Mouse (Mus musculus) G1E (cell line): Measurements from ENCODE around the gene Fem1a. TPM values are rescaled to one million over a fixed set of nuclear protein-coding genes. Genes with fewer than 3 reads are reported as not detected.
A peak's percentile ranks its signal among the peaks of the same experiment; 100 is the strongest.
"Not testable (repeated sequence)": the region's sequence is repeated elsewhere in the genome, so short reads cannot be mapped to it uniquely, and the experiment has no call there.

Source experiments
- ATAC-seq: 2 replicates; pipeline ENCODE4 v1.8.0; 2016; ENCODE audit warnings: mild to moderate bottlenecking; ENCODE audit not compliant: insufficient number of reproducible peaks, poor library complexity, low FRiP score, severe bottlenecking; ENCODE audit errors: extremely low read depth
- DNase-seq: peaks from one replicate; pipeline ENCODE4 v3.0.0; 2012; ENCODE audit warnings: low spot score
- H3K27me3 ChIP-seq: 2 replicates; pipeline ENCODE4 v1.6.1; 2012; ENCODE audit warnings: mild to moderate bottlenecking, low read length, inconsistent platforms; ENCODE audit not compliant: insufficient read depth
- H3K36me3 ChIP-seq: replicated peaks from 2 replicates; pipeline ENCODE3; 2012; ENCODE audit warnings: mild to moderate bottlenecking, inconsistent platforms
- H3K4me1 ChIP-seq: 2 replicates; pipeline ENCODE4 v1.6.1; 2012; ENCODE audit warnings: low read depth, low read length, inconsistent platforms, mixed read lengths; ENCODE audit not compliant: insufficient read depth
- H3K4me3 ChIP-seq: 2 replicates; pipeline ENCODE4 v1.5.1; 2012; ENCODE audit warnings: low read depth, mild to moderate bottlenecking, inconsistent platforms, low read length, moderate library complexity, mixed read lengths
- H3K9me3 ChIP-seq: replicated peaks from 2 replicates; pipeline ENCODE4 v1.6.1; 2012; ENCODE audit warnings: inconsistent platforms
- CTCF ChIP-seq: IDR thresholded peaks from 2 replicates; pipeline ENCODE4 v1.5.1; 2012; ENCODE audit warnings: low read depth, low read length, inconsistent platforms, mixed read lengths
- GATA1 ChIP-seq: IDR thresholded peaks from 2 replicates; pipeline ENCODE4 v1.6.1; 2012; ENCODE audit warnings: borderline replicate concordance, low read length, inconsistent platforms, mixed read lengths
- GATA2 ChIP-seq: IDR thresholded peaks from 2 replicates; pipeline ENCODE4 v1.6.1; 2012; ENCODE audit warnings: low read depth, low read length, inconsistent platforms, borderline replicate concordance
- POLR2AphosphoS5 ChIP-seq: IDR thresholded peaks from 2 replicates; pipeline ENCODE4 v1.6.1; 2012; ENCODE audit warnings: low read depth, low read length, inconsistent platforms; ENCODE audit not compliant: insufficient replicate concordance
- TAL1 ChIP-seq: conservative IDR thresholded peaks from 2 replicates; pipeline ENCODE4 v1.6.1; 2012; ENCODE audit warnings: low read depth, low read length, inconsistent platforms, mixed read lengths
- polyA plus RNA-seq: library from polyadenylated mRNA; stranded (reverse); fragments of >175 nt; gene quantifications from 2 replicates; pipeline ENCODE4 v1.2.3, GENCODE M21; 2012
- total RNA-seq, 2 experiments: library from RNA; stranded (forward) in 1 of 2; stranded (reverse) in 1 of 2; fragments of 200-1000 nt in 1 of 2; fragments of >200 nt in 1 of 2; fragmentation: Nextera tagmentation in 1 of 2; gene quantifications; 2 replicates each; pipeline ENCODE4 v1.2.3; 2014 to 2017

Fem1a gene
- total and polyA plus RNA-seq, 3 experiments: 14.4 to 20.1 (median 17.8) TPM

GRCm38 (mm10) chr17:56251136-56251829, 5.3 kb upstream of the Fem1a start:
- no peaks in the 10 kb centered on the region for H3K36me3 ChIP-seq
- peaks cover 19% of the 10 kb centered on the region for H3K4me1 ChIP-seq
- H3K27me3 ChIP-seq: peaks cover 23% of the 10 kb centered on the region
- no peak overlapping the region for H3K4me3 ChIP-seq
- ATAC-seq (no peak), DNase-seq (no peak)
- TF ChIP-seq TAL1 (no peak), GATA2 (no peak), CTCF (peak; percentile 72), GATA1 (no peak), POLR2AphosphoS5 (no peak)
- no peaks in the 10 kb centered on the region for H3K9me3 ChIP-seq

GRCm38 (mm10) chr17:56254695-56255094, 1.9 kb upstream of the Fem1a start:
- no peak for TF ChIP-seq TAL1
- no peak for TF ChIP-seq GATA1
- no peak for TF ChIP-seq GATA2
- TF ChIP-seq POLR2AphosphoS5: no peak
- ATAC-seq (no peak), DNase-seq (no peak)
- peaks cover 7% of the 10 kb centered on the region for H3K27me3 ChIP-seq
- H3K9me3 ChIP-seq: no peaks in the 10 kb centered on the region
- H3K36me3 ChIP-seq: peaks cover 23% of the 10 kb centered on the region
- no peak overlapping the region for H3K4me3 ChIP-seq
- peaks cover 42% of the 10 kb centered on the region for H3K4me1 ChIP-seq

DNA sequence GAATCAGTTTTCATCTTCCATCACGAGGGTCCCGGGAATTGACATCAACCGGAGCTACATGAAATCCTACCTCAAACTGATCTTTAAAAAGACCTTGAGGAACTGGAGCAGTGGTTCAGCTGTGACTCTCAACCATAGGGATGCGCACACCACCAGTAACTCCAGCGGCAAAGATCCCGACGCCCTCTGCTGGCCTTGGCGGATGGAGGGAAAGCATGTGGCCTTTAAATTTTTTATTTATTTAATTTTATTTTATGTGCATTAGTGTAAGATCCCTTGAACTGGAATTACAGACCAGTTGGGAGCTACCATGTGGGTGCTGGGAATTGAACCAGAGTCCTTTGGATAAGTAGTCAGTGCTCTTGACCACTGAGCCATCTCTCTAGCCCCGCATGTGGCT, 1.2 kb upstream of the Fem1a start:
- TF ChIP-seq GATA2: no peak
- Histone ChIP-seq H3K9me3 (no peaks in the 10 kb centered on the region), H3K27me3 (peaks cover 6% of the 10 kb centered on the region), H3K36me3 (peaks cover 30% of the 10 kb centered on the region), H3K4me1 (peaks cover 50% of the 10 kb centered on the region), H3K4me3 (peak overlapping the region; percentile 82; the same call in 1 of the 2 replicates)
- DNase-seq: no peak
- ATAC-seq: no peak

DNA sequence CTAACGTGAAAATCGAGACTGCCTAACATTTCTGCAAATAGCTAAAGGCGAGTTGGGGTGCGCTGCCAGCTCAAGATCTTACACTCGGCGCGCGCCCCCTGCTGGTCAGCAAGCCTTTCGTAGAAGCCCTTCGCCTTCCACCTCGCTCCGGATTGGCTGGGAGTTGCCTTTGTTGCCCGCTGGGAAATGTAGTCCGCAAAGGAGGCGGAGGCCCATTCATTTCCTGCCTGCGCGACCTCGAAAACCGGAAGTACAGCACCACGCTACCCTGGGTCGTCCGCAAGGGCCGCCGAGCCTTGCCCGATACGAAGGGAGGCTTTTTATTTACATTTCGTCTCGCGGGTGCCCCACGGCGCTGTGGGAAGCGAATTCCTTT, 759 bp upstream of the Fem1a start:
- ATAC-seq (peak; percentile 77), DNase-seq (peak; percentile 91)
- H3K4me3 ChIP-seq: peak overlapping the region; percentile 82
- no peaks in the 10 kb centered on the region for H3K9me3 ChIP-seq
- TF ChIP-seq CTCF (peak; percentile 69), POLR2AphosphoS5 (no peak), TAL1 (no peak), GATA1 (no peak), GATA2 (no peak)
- peaks cover 6% of the 10 kb centered on the region for H3K27me3 ChIP-seq
- H3K4me1 ChIP-seq: peaks cover 52% of the 10 kb centered on the region
- peaks cover 34% of the 10 kb centered on the region for H3K36me3 ChIP-seq

DNA sequence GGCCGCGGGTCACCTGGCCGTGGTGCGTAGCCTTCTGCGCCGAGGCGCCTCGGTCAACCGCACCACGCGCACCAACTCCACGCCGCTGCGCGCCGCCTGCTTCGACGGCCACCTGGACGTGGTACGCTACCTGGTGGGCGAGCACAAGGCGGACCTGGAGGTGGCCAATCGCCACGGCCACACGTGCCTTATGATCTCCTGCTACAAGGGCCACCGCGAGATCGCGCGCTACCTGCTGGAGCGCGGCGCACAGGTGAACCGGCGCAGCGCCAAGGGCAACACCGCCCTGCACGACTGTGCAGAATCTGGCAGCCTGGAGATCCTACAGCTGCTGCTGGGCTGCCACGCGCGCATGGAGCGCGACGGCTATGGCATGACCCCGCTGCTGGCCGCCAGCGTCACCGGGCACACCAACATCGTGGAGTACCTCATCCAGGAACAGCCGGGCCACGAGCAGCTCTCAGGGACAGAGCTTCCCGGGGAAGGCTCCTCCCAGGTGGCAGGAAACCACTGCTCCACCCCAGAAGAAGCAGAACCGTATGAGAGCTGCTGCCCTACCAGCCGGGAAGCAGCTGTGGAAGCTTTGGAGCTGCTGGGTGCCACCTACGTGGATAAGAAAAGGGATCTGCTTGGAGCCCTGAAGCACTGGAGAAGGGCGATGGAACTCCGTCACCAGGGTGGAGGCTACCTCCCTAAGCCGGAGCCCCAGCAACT, 728 bp downstream of the Fem1a start:
- ATAC-seq (no peak), DNase-seq (no peak)
- H3K27me3 ChIP-seq: peaks cover 6% of the 10 kb centered on the region
- peaks cover 60% of the 10 kb centered on the region for H3K4me1 ChIP-seq
- TF ChIP-seq GATA2 (no peak), TAL1 (no peak), POLR2AphosphoS5 (no peak), CTCF (no peak), GATA1 (no peak)
- H3K9me3 ChIP-seq: no peaks in the 10 kb centered on the region
- H3K4me3 ChIP-seq: peak overlapping the region; percentile 82
- peaks cover 49% of the 10 kb centered on the region for H3K36me3 ChIP-seq

DNA sequence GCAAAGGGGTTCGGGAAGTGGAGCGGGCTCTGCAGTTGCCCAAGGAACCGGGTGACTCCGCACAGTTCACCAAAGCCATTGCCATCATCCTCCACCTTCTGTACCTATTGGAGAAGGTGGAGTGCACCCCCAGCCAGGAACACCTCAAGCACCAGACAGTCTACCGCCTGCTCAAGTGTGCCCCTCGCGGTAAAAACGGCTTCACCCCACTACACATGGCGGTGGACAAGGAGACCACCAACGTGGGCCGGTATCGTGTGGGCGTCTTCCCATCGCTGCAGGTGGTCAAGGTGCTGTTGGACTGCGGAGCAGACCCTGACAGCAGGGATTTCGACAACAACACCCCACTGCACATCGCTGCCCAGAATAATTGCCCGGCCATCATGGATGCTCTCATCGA, 1.7 kb downstream of the Fem1a start:
- Histone ChIP-seq H3K4me1 (peaks cover 69% of the 10 kb centered on the region), H3K4me3 (peak overlapping the region; percentile 82; the same call in 1 of the 2 replicates), H3K36me3 (peaks cover 58% of the 10 kb centered on the region)

GRCm38 (mm10) chr17:56258812-56259211, 2.2 kb downstream of the Fem1a start:
- Histone ChIP-seq H3K36me3 (peaks cover 60% of the 10 kb centered on the region), H3K4me1 (peaks cover 70% of the 10 kb centered on the region), H3K4me3 (peak overlapping the region; percentile 82; the same call in 1 of the 2 replicates)
- not testable (repeated sequence) for ATAC-seq, H3K9me3 ChIP-seq, DNase-seq, H3K27me3 ChIP-seq

More for the DNA sequence above, 1.7 kb downstream of the Fem1a start:
- not testable (repeated sequence) for H3K27me3 ChIP-seq, ATAC-seq, DNase-seq, H3K9me3 ChIP-seq
